Mouse (Mus musculus) heart, postnatal 10 days (tissue): Measurements from ENCODE around the gene Smarcb1. TPM values are rescaled to one million over a fixed set of nuclear protein-coding genes. Genes with fewer than 3 reads are reported as not detected.
A peak's percentile ranks its signal among the peaks of the same experiment; 100 is the strongest.
"Not testable (repeated sequence)": the region's sequence is repeated elsewhere in the genome, so short reads cannot be mapped to it uniquely, and the experiment has no call there.

Experiments used
- DNase-seq, 2 experiments: peaks; one replicate each; pipeline ENCODE4 v3.0.0; 2021
- intact Hi-C: fragments of 180-260 bp; cut with DNase I; formaldehyde crosslinking; loops from one replicate; pipeline ENCODE4 v1.15.1; 2025
- total RNA-seq, 2 experiments: library from RNA; stranded (reverse); gene quantifications; 2 replicates each; pipeline ENCODE4 v1.2.3; 2021

Smarcb1 gene
- total RNA-seq, 2 experiments from 2014 or later, result 41.3 to 44.8 TPM

DNA sequence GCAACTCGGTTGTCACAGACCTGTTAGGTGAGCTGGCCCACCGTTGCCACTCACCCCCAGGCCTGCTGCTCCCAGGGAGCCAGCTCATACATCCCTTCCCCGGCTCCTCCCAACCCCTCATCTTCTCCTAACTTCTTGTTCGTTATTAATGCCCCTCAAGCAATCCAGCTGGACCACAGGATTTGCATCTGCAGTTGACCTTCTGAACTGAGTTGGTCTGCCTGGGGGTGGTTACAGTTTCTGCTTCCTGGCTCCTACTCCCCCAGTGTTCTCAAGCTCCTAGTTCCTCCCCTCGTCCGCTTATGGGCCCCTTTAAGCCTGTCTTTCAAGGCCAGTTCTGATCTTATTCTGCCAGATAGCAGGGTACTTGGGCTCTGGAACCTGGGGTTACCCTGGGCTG is 26.8 kb downstream of the Smarcb1 start:
- DNase-seq, result no peak

DNA sequence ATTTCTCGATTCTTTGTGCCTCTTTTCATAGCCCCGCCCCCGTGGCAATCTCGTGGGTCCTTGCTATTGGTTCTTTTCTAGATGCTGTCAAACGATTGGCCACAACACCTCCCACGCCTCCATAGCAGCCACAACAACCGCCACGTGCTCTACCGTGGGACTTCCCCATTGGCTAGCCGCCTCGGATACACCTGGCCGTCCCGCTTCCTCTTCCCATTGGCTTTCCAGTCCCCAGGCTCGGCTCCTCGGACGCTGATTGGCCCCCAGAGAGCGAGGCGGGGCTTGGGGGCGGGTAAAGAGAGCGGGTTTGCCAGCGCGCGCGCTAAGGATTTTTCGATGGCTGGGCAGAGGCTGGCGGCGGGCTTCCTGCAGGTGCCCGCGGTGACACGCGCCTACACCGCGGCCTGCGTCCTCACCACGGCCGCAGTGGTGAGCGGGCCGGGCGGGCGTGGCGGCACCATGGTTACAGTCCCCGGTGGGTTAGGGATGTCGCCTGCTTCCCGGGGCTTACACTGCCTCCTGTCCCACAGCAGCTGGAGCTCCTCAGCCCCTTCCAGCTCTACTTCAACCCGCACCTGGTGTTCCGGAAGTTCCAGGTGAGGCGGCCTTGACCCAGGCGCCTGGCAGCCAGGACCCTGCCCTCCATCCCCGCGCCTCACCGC is 28.2 kb downstream of the Smarcb1 start, which contains the start of gene Derl3:
TSS of gene Derl3 (plus strand) at position 325 of the 662 bp plus-strand sequence.
- DNase-seq, result peak; percentile 90 to 91

More for the DNA sequence above, 26.8 kb downstream of the Smarcb1 start:
- intact Hi-C loops, result no loop called here

DNA sequence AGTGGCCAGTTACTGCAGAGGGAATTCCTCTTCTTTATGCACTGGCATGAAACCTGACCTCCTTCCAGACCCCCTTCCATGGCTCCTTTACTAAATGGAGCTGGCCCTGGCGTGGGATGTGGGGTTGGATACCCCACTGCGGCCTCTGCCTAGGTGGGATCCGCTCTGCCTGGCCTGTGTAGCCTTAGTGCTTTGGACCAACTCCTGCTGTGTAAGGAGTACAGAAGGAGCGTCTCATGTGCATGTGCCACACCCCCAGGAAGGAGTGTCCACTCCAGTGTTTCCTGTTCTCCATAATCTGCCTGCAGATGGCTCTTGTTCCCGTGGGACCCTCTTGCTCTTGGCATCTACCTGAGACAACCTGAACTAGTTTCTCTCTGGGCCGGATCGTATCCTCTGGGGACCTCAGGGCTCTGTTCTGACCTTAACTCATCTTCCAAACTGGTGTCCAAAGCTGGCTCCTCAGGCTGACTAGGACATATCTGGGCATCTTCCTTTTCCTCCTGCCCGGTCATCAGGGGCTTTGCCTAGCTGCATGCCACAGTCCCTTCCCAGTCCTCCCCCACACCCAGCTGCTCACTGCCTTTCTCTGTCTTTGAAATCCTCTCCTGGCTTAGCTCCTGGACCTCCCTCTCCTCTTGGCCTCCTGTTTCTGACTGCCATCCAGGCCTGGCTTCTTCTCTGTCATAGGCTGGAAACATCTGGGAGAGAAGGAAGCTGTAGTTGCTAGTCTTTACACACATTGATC is 31.8 kb downstream of the Smarcb1 start:
- intact Hi-C loops, result loop anchor here (10.0 kb wide), 1 partner anchor 315 kb away; no protein-coding TSS in a partner anchor

More for the DNA sequence above, 28.2 kb downstream of the Smarcb1 start, which contains the start of gene Derl3:
- intact Hi-C loops, result no loop called here

DNA sequence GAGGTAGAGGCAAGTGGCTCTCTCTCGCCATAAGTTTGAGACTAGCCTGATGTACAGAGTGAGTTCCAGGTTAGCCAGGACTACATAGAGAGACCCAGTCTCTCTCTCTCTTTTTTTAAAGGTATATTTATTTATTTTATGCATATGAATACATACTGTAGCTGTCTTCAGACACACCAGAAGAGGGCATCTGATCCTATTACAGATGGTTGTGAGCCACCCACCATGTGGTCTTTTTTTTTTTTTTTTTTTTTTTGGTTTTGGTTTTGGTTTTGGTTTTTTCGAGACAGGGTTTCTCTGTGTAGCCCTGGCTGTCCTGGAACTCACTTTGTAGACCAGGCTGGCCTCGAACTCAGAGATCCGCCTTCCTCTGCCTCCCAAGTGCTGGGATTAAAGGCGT is 33.9 kb downstream of the Smarcb1 start:
- DNase-seq, result not testable (repeated sequence)
- intact Hi-C loops, result loop anchor here (10.0 kb wide), 1 partner anchor 317 kb away; no protein-coding TSS in a partner anchor

More for the DNA sequence above, 31.8 kb downstream of the Smarcb1 start:
- peak in 1 of 2 experiments; percentile 40 for DNase-seq

DNA sequence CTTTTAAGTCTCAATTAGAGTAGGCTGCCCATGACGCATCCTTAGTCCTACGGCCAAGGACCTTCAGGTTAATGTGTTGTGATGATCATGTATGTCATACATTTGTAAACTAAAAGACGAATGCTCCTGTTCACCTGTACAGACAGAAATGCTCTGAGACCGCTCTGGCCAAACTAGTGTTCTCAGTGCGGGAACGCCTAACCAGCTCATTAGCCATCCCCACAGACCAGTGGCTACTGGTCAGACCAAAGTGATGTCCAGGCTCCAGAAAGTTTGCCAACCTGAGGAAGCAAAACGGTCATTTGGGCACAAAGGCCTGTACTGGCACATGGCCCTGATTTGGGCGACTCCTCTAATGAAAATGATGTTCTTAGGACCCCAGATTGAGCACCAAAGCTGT is 36.7 kb downstream of the Smarcb1 start:
- DNase-seq, result no peak
- intact Hi-C loops, result loop anchor here (10.0 kb wide), 1 partner anchor 320 kb away; no protein-coding TSS in a partner anchor

DNA sequence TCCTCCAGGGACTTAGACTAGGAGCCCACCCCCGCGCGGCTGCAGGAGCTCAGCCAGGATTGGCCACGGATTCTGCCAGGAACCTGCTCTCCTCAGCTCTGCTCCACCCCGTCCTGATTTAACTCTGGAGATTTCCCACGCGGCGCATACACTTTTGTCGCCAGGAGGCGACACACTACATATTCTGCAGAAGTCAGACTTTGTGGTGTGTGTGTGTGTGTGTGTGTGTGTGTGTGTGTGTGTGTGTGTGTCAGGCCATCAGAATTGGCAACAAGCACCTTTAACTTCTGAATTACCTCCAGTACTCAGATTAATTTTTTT is 38.2 kb downstream of the Smarcb1 start:
- intact Hi-C loops, result loop anchor here (1.0 to 10.0 kb wide), 2 partner anchors 68 to 322 kb away; no protein-coding TSS in a partner anchor
- DNase-seq, result peak; percentile 85 to 91

DNA sequence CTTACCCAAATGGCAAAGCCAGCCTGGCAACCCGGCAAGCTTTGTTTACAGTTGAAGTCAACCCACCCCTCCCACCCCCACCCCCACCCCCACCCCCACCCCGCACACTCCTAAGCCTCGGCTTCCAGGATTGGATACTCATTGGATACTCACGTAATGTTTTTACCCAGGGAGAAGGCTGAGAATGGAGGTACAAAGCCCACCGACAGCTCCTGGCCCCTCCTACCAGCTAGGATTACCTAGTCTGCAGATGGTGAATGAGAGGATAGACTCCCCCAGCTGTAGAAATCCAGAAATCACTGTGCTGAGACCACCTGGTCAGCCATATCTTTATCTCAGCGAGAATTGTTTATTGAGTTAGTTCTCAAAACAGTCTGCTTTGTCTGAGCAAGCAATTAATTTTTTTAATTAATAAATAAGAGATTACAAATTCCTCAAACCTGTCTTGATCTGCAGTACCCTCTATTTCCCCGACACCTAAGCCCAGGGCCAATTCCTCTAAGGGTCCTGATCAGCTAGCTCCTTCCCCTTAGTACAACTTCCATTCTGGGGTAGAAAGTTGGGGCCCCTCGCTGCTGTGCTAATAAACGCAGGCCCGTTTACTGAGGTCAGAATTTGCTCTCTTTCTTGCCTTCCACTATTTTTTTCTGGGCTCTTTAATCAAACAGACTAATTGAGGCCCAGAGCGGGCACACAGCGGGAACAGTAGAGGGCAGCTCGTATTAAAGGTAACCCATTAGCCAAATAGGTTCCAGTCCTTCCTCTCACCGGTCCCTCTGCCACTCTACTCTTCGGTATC is 38.8 kb downstream of the Smarcb1 start:
- intact Hi-C loops, result loop anchor here (1.0 to 10.0 kb wide), 2 partner anchors 69 to 322 kb away; no protein-coding TSS in a partner anchor
- no peak for DNase-seq

DNA sequence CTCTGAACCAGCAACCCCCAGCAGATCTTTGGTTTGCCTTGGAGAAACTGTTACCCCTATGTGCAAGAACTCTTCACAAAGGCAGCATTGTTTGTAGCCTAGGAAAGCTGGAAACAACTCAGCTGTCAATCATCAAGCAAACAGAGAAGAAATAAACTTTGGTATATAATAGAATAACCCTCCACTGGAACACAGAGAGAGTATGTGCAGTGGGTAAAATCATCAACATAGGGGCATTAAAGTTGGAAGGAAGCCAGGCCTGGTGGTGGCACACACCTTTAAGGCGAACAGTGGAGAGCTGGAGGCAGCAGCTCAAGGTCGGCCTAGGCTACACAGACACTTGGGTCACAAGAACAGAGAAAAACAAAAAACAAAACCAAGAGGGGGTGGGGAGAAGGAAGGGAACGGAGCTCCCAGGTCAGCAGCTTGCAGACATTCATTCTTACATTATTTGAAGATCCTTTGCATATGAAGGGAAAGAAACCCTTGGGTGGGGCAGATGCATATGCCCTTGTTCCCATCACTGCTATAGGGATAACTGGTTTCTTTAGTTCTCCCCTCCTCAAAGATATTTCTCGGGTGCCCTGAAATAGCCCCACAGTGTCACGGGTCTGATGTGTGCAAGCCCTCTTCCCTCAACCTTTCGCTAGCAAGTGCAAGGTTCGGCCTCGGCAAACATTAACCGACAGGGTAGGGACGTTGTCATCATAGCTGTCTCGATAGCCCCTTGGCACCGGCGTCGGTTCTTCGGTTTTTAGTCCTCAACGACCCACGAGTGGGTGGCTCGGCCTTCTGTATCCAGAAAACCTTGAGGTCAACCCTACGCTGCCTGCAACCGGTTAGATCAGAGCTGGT is 39.6 kb downstream of the Smarcb1 start:
- intact Hi-C loops, result loop anchor here (10.0 kb wide), 1 partner anchor 323 kb away; no protein-coding TSS in a partner anchor
- DNase-seq, result no peak

DNA sequence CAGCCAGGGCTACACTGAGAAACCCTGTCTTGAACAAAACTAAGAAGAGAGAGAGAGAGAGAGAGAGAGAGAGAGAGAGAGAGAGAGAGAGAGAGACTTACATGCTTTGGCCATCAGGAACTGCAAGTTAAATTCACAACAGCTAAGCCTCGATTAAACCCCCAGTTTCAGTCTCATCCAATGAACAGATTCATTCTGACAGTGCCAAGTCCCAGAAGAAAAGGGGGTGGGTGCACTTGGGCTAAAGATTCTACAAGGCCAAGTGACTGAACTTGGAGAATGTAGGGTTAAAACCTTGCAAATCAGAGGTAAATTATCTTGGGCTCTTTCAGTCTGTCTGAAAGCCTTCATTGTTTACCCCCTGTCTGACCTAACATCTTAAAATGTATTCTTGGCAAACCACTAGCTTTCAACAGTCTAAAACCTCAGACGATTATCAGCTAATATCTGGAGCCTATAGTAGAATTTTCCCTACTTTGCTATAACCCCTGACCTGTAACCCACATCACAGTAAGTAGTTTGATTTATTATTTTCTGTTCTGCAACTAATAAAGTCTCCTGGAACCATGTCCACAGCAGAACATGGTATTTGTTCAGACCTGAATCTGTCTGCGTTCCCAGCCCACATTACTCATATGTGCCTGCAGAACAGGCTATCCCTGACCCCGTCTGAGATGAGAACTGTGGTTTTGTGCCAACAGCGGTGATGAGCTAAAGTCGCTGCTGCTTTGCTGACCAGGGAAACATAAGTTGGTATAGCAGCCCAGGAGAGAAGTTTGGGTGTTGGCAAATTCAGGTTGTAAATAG is 40.4 kb downstream of the Smarcb1 start:
- no peak for DNase-seq
- intact Hi-C loops, result loop anchor here (10.0 kb wide), 1 partner anchor 324 kb away; no protein-coding TSS in a partner anchor

DNA sequence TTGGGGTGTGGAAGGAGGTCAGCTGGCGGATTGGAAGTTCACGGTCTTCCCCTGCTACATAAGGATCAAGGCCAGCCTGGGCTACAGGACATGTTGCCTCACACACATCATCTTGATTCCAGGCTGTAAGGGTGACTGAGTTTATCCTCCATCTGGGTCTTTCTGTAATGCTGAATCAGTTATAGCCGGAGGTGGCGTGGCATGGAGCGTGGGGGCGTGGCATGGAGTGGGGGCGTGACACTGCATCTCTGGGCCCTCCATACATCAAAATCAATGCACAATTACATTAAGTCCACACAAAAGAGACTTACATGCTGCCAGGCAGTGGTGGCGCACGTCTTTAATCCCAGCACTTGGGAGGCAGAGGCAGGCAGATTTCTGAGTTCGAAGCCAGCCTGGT is 41.1 kb downstream of the Smarcb1 start:
- no peak for DNase-seq
- intact Hi-C loops, result loop anchor here (10.0 kb wide), 1 partner anchor 324 kb away; no protein-coding TSS in a partner anchor

DNA sequence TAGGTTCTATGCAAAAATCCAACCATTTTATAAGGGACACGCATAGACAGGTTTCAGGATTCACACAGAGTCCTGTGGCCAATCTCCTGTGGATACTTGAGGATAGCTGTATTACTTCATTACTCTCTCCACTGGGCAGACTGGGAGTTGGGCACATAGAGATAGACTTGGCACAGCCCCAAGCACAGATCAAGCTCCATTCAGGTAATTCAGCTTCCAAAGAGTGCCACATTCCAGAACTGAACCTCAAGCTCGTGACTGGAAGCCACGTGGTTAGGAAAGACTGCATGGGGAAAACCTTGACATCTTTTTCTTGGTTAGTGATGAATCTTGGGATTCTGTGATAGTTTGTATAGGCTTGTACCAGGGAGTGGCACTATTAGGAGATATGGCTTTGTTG is 42.6 kb downstream of the Smarcb1 start:
- intact Hi-C loops, result no loop called here
- no peak for DNase-seq

DNA sequence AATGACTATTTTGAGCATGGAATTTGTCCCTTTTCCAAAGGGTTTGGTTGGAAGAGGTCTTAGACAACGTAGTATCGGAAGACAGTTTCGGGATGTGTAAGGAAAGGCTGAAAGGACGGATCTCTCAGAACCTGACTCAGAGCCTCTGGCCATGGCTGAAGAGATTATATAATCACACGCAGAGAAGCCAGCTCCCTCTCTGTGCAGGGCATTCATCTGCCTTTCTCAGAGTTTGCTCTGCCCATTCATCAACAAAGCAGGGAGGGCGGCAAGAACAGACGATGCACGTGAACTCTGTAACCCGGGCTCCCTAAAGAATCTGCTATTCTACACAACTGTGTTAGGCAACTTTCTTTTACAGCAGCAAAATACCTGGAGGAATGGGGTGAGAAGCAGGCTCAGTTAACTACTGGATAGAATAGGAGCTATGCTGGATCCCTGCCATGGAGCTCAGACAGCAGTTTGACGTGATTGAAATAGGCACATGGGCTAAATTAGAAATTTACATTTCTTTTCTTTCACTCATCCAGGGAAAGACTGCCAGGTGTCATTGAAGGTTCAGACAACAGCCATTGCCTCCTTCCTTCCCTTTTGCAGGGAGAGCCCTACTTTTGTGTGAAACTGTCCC is 47.8 kb downstream of the Smarcb1 start:
- intact Hi-C loops, result no loop called here

DNA sequence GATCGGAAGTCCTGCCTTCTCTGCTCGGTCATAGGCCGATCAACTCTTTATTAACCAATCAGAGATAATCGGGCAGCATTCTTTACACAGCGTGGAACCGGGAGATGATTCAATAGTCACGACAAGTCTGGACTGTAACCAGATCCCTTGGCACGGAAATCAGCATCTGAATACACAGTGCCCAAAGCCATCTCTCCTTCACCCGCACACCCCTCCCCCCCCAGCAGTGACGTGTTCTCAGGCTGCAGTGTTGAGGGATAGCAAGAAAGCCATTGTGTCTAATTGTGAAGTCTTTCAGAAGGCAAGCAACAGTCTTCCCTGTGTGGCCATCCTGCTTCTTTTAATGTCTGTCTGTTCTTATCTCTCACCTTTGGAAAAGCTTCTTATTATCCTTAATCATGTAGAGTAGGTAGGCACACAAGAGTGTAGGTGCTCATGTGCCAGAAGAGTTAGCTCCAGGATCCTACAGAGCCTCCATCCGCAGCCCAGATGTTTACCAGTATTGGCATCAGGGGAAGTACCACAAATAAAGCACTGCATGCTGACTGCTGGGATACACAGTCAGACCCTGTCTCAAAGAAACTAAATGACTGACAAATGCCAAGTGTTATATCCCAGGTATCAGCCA is 48.4 kb downstream of the Smarcb1 start:
- intact Hi-C loops, result no loop called here
- peak; percentile 85 to 88 for DNase-seq

More for the DNA sequence above, 47.8 kb downstream of the Smarcb1 start:
- no peak for DNase-seq

DNA sequence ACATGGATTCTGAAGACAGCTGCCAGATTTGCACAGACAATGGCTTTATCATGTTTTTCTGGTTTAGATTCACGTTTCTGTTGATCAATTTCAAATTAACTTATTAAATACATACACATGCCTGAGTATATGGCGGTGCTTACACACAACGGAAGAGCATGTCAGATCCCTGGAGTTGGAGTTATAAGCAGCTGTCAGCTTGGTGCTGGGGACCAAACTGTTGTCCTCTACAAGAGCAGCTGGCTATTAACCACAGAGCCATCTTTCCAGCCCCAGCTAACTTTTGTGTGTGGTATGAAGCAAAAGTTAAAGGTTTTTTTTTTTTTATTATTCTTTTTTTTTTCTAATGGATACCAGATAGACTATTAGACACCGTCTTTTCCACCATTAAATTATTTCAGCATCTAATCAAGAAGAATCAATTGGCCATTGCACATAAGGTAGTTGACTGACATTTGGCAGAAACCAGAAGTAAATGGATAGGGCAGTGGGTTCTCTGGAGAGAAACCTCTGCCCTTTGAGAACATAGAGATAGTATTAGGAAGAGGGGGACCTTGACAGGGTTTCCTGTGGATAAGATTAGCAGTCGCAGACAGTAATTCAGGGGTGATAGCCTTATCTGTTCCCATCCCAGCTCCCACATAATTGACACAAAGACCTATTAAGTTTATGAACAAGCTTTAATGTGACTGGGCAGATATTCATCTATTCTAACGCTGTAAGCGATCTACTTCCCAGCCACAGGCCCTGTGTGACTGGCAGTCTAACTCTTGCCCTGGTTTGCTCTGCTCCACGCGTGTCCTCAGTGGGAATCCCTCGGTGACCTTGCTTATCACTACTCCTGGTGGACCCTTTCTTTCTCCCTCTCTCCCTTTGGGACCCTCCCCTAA is 49.1 kb downstream of the Smarcb1 start:
- intact Hi-C loops, result no loop called here
- DNase-seq, result no peak

DNA sequence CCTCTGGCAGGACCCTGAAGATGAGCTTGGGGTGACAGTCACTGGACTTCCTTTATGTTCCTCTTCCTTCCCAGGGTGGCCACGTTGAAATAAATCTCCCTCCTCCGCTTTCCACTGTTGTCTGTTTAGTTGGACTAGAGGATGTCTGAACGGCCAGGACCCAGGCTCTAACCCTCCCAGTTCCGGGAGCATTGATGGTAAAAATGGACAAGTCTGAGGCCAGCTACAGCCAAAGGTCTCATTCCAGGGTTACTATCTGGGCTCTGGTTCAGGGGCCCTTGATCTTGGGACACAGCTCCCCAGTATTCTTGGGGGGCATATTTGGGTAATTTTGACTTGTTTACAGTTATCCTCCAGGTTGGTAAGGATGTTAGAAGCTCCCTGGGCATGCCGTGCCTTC is 59.8 kb downstream of the Smarcb1 start:
- intact Hi-C loops, result no loop called here

DNA sequence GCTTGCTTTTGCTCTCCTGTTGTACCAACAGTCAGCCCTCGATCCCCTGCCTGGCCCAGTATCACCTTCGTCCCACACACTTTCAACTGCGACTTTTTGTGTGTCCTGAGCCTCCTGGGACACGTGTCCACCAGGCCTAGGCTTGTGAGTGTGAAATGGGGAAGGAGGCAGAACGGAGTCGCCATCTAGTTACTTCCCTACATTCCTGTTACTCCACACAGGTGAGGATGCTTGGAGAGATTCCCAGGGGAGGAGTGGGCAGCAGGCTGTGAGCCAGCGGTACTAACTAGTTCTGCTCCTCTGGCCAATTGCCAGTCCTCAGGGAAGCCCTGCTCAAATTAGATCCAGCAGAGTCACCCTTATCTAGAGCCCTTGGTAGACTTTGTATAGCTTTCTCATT is 60.7 kb downstream of the Smarcb1 start:
- intact Hi-C loops, result no loop called here

More for the DNA sequence above, 59.8 kb downstream of the Smarcb1 start:
- no peak for DNase-seq

More for the DNA sequence above, 60.7 kb downstream of the Smarcb1 start:
- DNase-seq, result peak; percentile 55 to 61
